Mouse (Mus musculus) activated CD4-positive, CD25-positive, alpha-beta regulatory T cell (primary cell): ENCODE results near the gene Shc3. TPM values are rescaled to one million over a fixed set of nuclear protein-coding genes. Genes with fewer than 3 reads are reported as not detected.

ENCODE experiments used
- polyA plus RNA-seq, 2 experiments: library from polyadenylated mRNA; unstranded; fragments of 100-300 nt; shearing (Covaris generic); gene quantifications; one replicate each; pipeline ENCODE4 v1.2.1; 2017

The Shc3 gene
- under 1 TPM in 1 of 2 experiments, not detected in 1; 0.32 TPM for polyA plus RNA-seq

GRCm38 (mm10) chr13:51568911-51569684 lies at the start of gene Shc3:
Shc3 (minus strand) TSS chr13:51569419.

GRCm38 (mm10) chr13:51408519-51409001 lies 160.7 kb downstream of the Shc3 start, which contains the start of gene S1pr3:
S1pr3 (plus strand) TSS chr13:51408639.

Other genes starting within 250 kb of the Shc3 start
- under 1 TPM in 1 of 2 experiments, not detected in 1; 0.25 TPM for gene S1pr3, start 160.8 kb downstream of the Shc3 start, polyA plus RNA-seq
- 10 to 100 TPM; 53.7 to 69.2 TPM for gene Cks2, start 75.8 kb upstream of the Shc3 start, polyA plus RNA-seq
- gene Secisbp2, start 82.3 kb upstream of the Shc3 start, polyA plus RNA-seq: 10 to 100 TPM; 35.3 to 39.9 TPM
- gene Sema4d, start 224.3 kb upstream of the Shc3 start, polyA plus RNA-seq: 100 to 1,000 TPM; 186 to 262 TPM